Mouse (Mus musculus) liver, adult 2 months (tissue): Measurements from ENCODE around the gene Retreg1.

ENCODE experiments used
- CTCF ChIP-seq: fragments of 200-500 bp; IDR thresholded peaks from 2 replicates; pipeline ENCODE4 v1.5.1; 2011; ENCODE audit warnings: low read depth, low read length, control low read depth
- POLR2A ChIP-seq: fragments of 200-500 bp; IDR thresholded peaks from 2 replicates; pipeline ENCODE4 v1.6.1; 2011; ENCODE audit warnings: low read length, control low read depth; ENCODE audit not compliant: insufficient read depth; ENCODE audit errors: extremely low read depth

- TF ChIP-seq CTCF (no peak), POLR2A (no peak)
Observed at GRCm38 (mm10) chr15:25891556-25891955, 48.6 kb downstream of the Retreg1 start.
